Mouse (Mus musculus): Measurements from ENCODE around the gene AY358078. TPM values are rescaled to one million over a fixed set of nuclear protein-coding genes. Genes with fewer than 3 reads are reported as not detected.
"Not testable (repeated sequence)": the region's sequence is repeated elsewhere in the genome, so short reads cannot be mapped to it uniquely, and the experiment has no call there.

AY358078 gene
- polyA plus RNA-seq (2015; fragmentation: Nextera tagmentation; extraction: Ambion mirVana) = not detected in 2 replicates

DNA sequence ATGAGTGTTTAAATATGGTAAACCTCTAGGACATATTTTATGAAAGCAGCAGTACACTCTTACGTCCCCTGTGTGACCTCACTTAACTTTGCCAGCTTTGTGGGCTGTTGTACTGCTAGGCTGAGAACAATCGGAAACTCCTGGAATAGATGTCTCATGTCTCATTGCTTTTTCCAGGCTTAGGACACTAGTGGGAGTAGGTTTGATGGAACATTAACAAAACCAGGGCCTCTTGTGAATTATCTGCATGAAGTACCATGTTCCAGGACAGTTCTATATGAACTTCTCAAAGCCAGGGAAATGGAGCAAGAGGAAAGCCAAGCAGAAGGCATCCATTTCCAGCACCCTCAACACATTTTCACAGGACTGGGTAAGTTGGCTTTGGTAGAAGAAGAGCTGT is at the start of gene AY358078:
Gene AY358078 (plus strand): TSS at position 301 of the 400 bp plus-strand sequence.
- ATAC-seq (replicated peaks; ENCODE audit: low FRiP score, low read depth) (no peak), DNase-seq (ENCODE audit: low spot score) (no peak)
- H3K27ac ChIP-seq = no peak within 1 kb of the TSS
- no peaks in the 10 kb centered on the region for H3K27me3 ChIP-seq (ENCODE audit: insufficient read depth, low read length)
- H3K4me2 ChIP-seq (ENCODE audit: low read length) = no peak within 1 kb of the TSS
- no peaks in the 10 kb centered on the region for H3K36me3 ChIP-seq (ENCODE audit: insufficient read depth, low read length)
- no peak for TF ChIP-seq CTCF (IDR thresholded peaks at IDR 0.05; ENCODE audit: low read depth)
- no peaks in the 10 kb centered on the region for H3K4me1 ChIP-seq (replicated peaks; ENCODE audit: insufficient read depth, low read length)
- no peak within 1 kb of the TSS for H3K4me3 ChIP-seq (replicated peaks; ENCODE audit: low read depth, low read length)
- no peak within 1 kb of the TSS for H3K9ac ChIP-seq (ENCODE audit: low read depth, low read length)
- 75% methylated on average over 2 of the region's 2 CpGs for WGBS
- H3K9me3 ChIP-seq (replicated peaks; ENCODE audit: low read length) = no peaks in the 10 kb centered on the region

DNA sequence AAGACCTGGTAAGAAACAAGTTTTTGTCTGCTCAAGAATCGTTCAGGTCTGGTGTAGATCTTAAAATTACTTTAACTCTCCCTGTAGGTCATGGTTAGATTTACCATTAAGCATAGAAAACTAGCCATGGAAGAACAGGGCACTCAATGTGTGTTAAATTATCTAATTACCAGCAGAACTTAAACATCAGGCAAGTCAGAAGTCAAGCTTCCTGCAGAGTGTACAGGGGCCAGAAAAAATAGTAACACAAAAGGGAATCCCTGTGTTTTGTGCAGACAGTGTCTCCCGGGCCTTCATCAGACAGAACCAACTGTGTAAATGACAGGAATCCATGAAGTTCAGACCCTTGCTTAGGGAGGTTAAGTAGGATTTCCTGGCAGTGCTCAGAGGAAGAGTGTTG is 43.9 kb upstream of the AY358078 start:
- ATAC-seq (replicated peaks; ENCODE audit: low FRiP score, low read depth) (no peak), DNase-seq (ENCODE audit: low spot score) (no peak)
- no peaks in the 10 kb centered on the region for H3K27me3 ChIP-seq (ENCODE audit: insufficient read depth, low read length)
- no peaks in the 10 kb centered on the region for H3K36me3 ChIP-seq (ENCODE audit: insufficient read depth, low read length)
- no peaks in the 10 kb centered on the region for H3K9me3 ChIP-seq (replicated peaks; ENCODE audit: low read length)
- H3K4me1 ChIP-seq (replicated peaks; ENCODE audit: insufficient read depth, low read length) = no peaks in the 10 kb centered on the region
- no peak overlapping the region for H3K9ac ChIP-seq (ENCODE audit: low read depth, low read length)
- 63% methylated on average over 2 of the region's 2 CpGs for WGBS
- no peak overlapping the region for H3K4me2 ChIP-seq (ENCODE audit: low read length)
- no peak overlapping the region for H3K4me3 ChIP-seq (replicated peaks; ENCODE audit: low read depth, low read length)
- no peak for TF ChIP-seq CTCF (IDR thresholded peaks at IDR 0.05; ENCODE audit: low read depth)
- H3K27ac ChIP-seq = no peak overlapping the region

DNA sequence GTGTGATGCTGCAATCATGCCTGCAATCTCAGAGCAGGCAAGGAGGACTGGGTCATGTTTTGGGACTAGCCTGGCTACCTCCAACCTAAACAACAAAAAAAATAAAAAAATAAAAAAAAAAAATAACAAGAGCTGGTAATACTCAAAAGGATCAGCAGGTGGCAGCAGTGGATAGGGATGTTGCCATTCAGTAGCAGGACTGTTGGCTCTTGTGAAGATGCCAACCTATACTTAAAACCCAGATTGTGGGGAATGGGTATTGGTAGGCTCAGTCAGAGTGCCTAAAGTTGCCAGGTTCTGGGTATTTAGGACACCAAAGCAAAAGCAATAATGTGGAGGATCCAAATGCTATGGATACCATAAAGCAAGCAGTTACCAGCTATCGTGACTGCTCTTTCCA is 28.5 kb upstream of the AY358078 start:
- H3K9me3 ChIP-seq (replicated peaks; ENCODE audit: low read length); H3K27ac ChIP-seq; H3K9ac ChIP-seq (ENCODE audit: low read depth, low read length); H3K4me1 ChIP-seq (replicated peaks; ENCODE audit: insufficient read depth, low read length); H3K36me3 ChIP-seq (ENCODE audit: insufficient read depth, low read length); H3K4me2 ChIP-seq (ENCODE audit: low read length); H3K4me3 ChIP-seq (replicated peaks; ENCODE audit: low read depth, low read length); H3K27me3 ChIP-seq (ENCODE audit: insufficient read depth, low read length); ATAC-seq (replicated peaks; ENCODE audit: low FRiP score, low read depth): not testable (repeated sequence)
- peak; percentile 15 for DNase-seq (ENCODE audit: low spot score)
- TF ChIP-seq CTCF (IDR thresholded peaks at IDR 0.05; ENCODE audit: low read depth) = peak; percentile 72
- 96% methylated on average over 1 of the region's 1 CpGs for WGBS

DNA sequence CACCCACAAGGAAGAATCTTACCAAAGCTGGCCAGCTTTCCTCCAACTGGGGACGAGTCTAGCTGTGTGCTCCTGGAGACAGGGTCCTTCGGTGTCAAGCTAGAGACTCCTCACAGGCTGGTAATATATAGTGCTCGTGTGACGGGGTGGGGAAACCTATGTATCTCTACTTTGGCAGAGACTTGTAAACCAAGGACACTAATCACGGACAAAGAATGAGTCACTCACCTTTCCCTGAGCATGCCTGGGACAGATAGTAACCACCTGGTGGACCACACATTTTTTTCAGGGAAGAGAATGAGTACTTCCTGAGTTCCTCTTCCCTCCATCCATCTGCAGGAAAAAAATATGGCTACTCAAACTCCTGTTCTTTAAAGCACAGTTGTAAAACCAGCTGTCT is 26.4 kb upstream of the AY358078 start, which contains the start of gene Ang4:
Gene Ang4 (minus strand): TSS at position 101 of the 400 bp plus-strand sequence.
- ATAC-seq (replicated peaks; ENCODE audit: low FRiP score, low read depth) (no peak), DNase-seq (ENCODE audit: low spot score) (no peak)
- Histone ChIP-seq H3K4me2 (ENCODE audit: low read length) (no peak within 1 kb of the TSS), H3K4me1 (replicated peaks; ENCODE audit: insufficient read depth, low read length) (no peaks in the 10 kb centered on the region), H3K27ac (no peak within 1 kb of the TSS), H3K9me3 (replicated peaks; ENCODE audit: low read length) (no peaks in the 10 kb centered on the region), H3K36me3 (ENCODE audit: insufficient read depth, low read length) (no peaks in the 10 kb centered on the region), H3K27me3 (ENCODE audit: insufficient read depth, low read length) (no peaks in the 10 kb centered on the region), H3K4me3 (replicated peaks; ENCODE audit: low read depth, low read length) (no peak within 1 kb of the TSS), H3K9ac (ENCODE audit: low read depth, low read length) (no peak within 1 kb of the TSS)
- TF ChIP-seq CTCF (IDR thresholded peaks at IDR 0.05; ENCODE audit: low read depth) = no peak
- WGBS = 68% methylated on average over 5 of the region's 5 CpGs

- H3K4me1 ChIP-seq (replicated peaks; ENCODE audit: insufficient read depth, low read length) = no peaks in the 10 kb centered on the region
- no peak for DNase-seq (ENCODE audit: low spot score)
- no peaks in the 10 kb centered on the region for H3K36me3 ChIP-seq (ENCODE audit: insufficient read depth, low read length)
- H3K9ac ChIP-seq (ENCODE audit: low read depth, low read length) = no peak overlapping the region
- no peak overlapping the region for H3K4me2 ChIP-seq (ENCODE audit: low read length)
- H3K27me3 ChIP-seq (ENCODE audit: insufficient read depth, low read length) = no peaks in the 10 kb centered on the region
- no peak overlapping the region for H3K4me3 ChIP-seq (replicated peaks; ENCODE audit: low read depth, low read length)
- ATAC-seq (replicated peaks; ENCODE audit: low FRiP score, low read depth) = no peak
- 91% methylated on average over 1 of the region's 1 CpGs for WGBS
- no peak overlapping the region for H3K27ac ChIP-seq
- H3K9me3 ChIP-seq (replicated peaks; ENCODE audit: low read length) = no peaks in the 10 kb centered on the region
- no peak for TF ChIP-seq CTCF (IDR thresholded peaks at IDR 0.05; ENCODE audit: low read depth)
Observed at GRCm38 (mm10) chr14:51777791-51778190, 22.1 kb upstream of the AY358078 start.

- no peak overlapping the region for H3K27ac ChIP-seq
- no peak overlapping the region for H3K4me2 ChIP-seq (ENCODE audit: low read length)
- H3K4me1 ChIP-seq (replicated peaks; ENCODE audit: insufficient read depth, low read length) = no peaks in the 10 kb centered on the region
- no peak overlapping the region for H3K9ac ChIP-seq (ENCODE audit: low read depth, low read length)
- H3K9me3 ChIP-seq (replicated peaks; ENCODE audit: low read length) = no peaks in the 10 kb centered on the region
- WGBS = 23% methylated on average over 4 of the region's 4 CpGs
- no peaks in the 10 kb centered on the region for H3K27me3 ChIP-seq (ENCODE audit: insufficient read depth, low read length)
- H3K4me3 ChIP-seq (replicated peaks; ENCODE audit: low read depth, low read length) = no peak overlapping the region
- DNase-seq (ENCODE audit: low spot score) (peak; percentile 80), ATAC-seq (replicated peaks; ENCODE audit: low FRiP score, low read depth) (peak; percentile 57; the same call in 1 of the 2 replicates)
- H3K36me3 ChIP-seq (ENCODE audit: insufficient read depth, low read length) = no peaks in the 10 kb centered on the region
- TF ChIP-seq CTCF (IDR thresholded peaks at IDR 0.05; ENCODE audit: low read depth) = no peak
Observed at GRCm38 (mm10) chr14:51778865-51779481, 20.9 kb upstream of the AY358078 start.

DNA sequence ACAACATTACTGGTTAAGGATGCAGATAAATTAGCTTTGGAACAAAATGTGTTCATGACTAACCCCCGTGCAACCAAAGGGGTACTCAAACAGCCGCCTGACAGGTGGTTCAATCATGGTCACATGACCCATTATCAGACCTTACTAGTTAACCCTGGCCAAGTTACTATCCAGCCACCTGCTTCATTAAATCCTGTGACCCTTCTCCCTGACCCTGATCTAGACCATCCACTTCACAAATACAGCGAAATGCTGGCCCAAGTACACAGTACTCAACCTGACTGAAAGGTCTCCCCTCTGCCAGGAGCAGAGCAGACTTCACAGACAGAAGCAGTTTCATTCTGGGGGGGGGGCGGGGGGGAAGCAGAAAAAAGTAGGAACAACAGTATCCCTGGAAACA is 13.5 kb upstream of the AY358078 start:
- Histone ChIP-seq H3K27me3 (ENCODE audit: insufficient read depth, low read length) (no peaks in the 10 kb centered on the region), H3K4me3 (replicated peaks; ENCODE audit: low read depth, low read length) (no peak overlapping the region), H3K27ac (no peak overlapping the region), H3K9ac (ENCODE audit: low read depth, low read length) (no peak overlapping the region), H3K9me3 (replicated peaks; ENCODE audit: low read length) (no peaks in the 10 kb centered on the region), H3K4me2 (ENCODE audit: low read length) (no peak overlapping the region), H3K4me1 (replicated peaks; ENCODE audit: insufficient read depth, low read length) (no peaks in the 10 kb centered on the region), H3K36me3 (ENCODE audit: insufficient read depth, low read length) (no peaks in the 10 kb centered on the region)
- DNase-seq (ENCODE audit: low spot score) (peak; percentile 10), ATAC-seq (replicated peaks; ENCODE audit: low FRiP score, low read depth) (no peak; the same call in 1 of the 2 replicates)
- TF ChIP-seq CTCF (IDR thresholded peaks at IDR 0.05; ENCODE audit: low read depth) = no peak
- WGBS = 38% methylated on average over 4 of the region's 4 CpGs
